Mouse (Mus musculus) gastrocnemius, postnatal 14 days (tissue): ENCODE results near the gene Fam57b. TPM values are rescaled to one million over a fixed set of nuclear protein-coding genes. Genes with fewer than 3 reads are reported as not detected.

ENCODE experiments used
- DNase-seq: peaks from one replicate; pipeline ENCODE4 v3.0.0; 2021; ENCODE audit warnings: mixed read lengths
- intact Hi-C: fragments of 180-260 bp; cut with DNase I; formaldehyde crosslinking; loops from one replicate; pipeline ENCODE4 v1.15.1; 2025; ENCODE audit warnings: low total_unique reads
- long read RNA-seq, 2 experiments: library from polyadenylated mRNA; stranded (forward); transcript quantifications; one replicate each; pipeline ENCODE4 v2.0.0; 2021
- total RNA-seq, 2 experiments: library from RNA; stranded (reverse); gene quantifications; 2 replicates each; pipeline ENCODE4 v1.2.3; 2021

Gene Fam57b
- 10 to 100 TPM; 12.5 to 14.2 TPM for total RNA-seq
- long read RNA-seq, experiment 1, partial matches to known transcripts = 0 of 5 reads
- long read RNA-seq, experiment 1, other reads (novel, unspliced or antisense) = 5 of 5 reads
- long read RNA-seq, experiment 2, partial matches to known transcripts = 4 of 17 reads
- long read RNA-seq, experiment 2, other reads (novel, unspliced or antisense) = 11 of 17 reads

GRCm38 (mm10) chr7:126797411-126798126 is at the start of gene Fam57b:
TSS of gene Fam57b (plus strand) at chr7:126797668.
- DNase-seq = no peak

GRCm38 (mm10) chr7:126748824-126749223 is 48.6 kb upstream of the Fam57b start:
- DNase-seq = no peak
- intact Hi-C loops = no loop called here

More at GRCm38 (mm10) chr7:126797411-126798126, at the start of gene Fam57b:
- intact Hi-C loops = no loop called here

GRCm38 (mm10) chr7:126749582-126750343 is 47.7 kb upstream of the Fam57b start:
- no peak for DNase-seq
- intact Hi-C loops = no loop called here

- peak; percentile 80 for DNase-seq
- intact Hi-C loops = no loop called here
Measured at GRCm38 (mm10) chr7:126754866-126755265, 42.6 kb upstream of the Fam57b start.

- intact Hi-C loops = no loop called here
- no peak for DNase-seq
Measured at GRCm38 (mm10) chr7:126758539-126758938, 38.9 kb upstream of the Fam57b start.

- DNase-seq = peak; percentile 90
- intact Hi-C loops = no loop called here
Measured at GRCm38 (mm10) chr7:126759050-126759671, 38.3 kb upstream of the Fam57b start, which contains the start of gene Mapk3. TSS of gene Mapk3 (plus strand) at chr7:126759601.

- DNase-seq = no peak
- intact Hi-C loops = no loop called here
Measured at GRCm38 (mm10) chr7:126759672-126760390, 37.6 kb upstream of the Fam57b start.

- intact Hi-C loops = no loop called here
- DNase-seq = peak; percentile 79
Measured at GRCm38 (mm10) chr7:126760391-126760802, 37.1 kb upstream of the Fam57b start.

- DNase-seq = no peak
- intact Hi-C loops = no loop called here
Measured at GRCm38 (mm10) chr7:126760956-126761355, 36.5 kb upstream of the Fam57b start.

GRCm38 (mm10) chr7:126761529-126762067 is 35.9 kb upstream of the Fam57b start:
- no peak for DNase-seq
- intact Hi-C loops = no loop called here

- no peak for DNase-seq
- intact Hi-C loops = no loop called here
Measured at GRCm38 (mm10) chr7:126762471-126763008, 34.9 kb upstream of the Fam57b start.

- DNase-seq = no peak
- intact Hi-C loops = no loop called here
Measured at GRCm38 (mm10) chr7:126765540-126765939, 31.9 kb upstream of the Fam57b start.

- intact Hi-C loops = no loop called here
- no peak for DNase-seq
Measured at GRCm38 (mm10) chr7:126766201-126766600, 31.3 kb upstream of the Fam57b start, which contains the start of gene Gdpd3. TSS of gene Gdpd3 (plus strand) at chr7:126766334.

- DNase-seq = no peak
- intact Hi-C loops = no loop called here
Measured at GRCm38 (mm10) chr7:126767001-126767400, 30.5 kb upstream of the Fam57b start.

GRCm38 (mm10) chr7:126770784-126771183 is 26.7 kb upstream of the Fam57b start:
- no peak for DNase-seq
- intact Hi-C loops = no loop called here

GRCm38 (mm10) chr7:126773351-126773750 is 24.1 kb upstream of the Fam57b start:
- intact Hi-C loops = no loop called here
- no peak for DNase-seq

GRCm38 (mm10) chr7:126774463-126774862 is 23.0 kb upstream of the Fam57b start:
- intact Hi-C loops = no loop called here
- no peak for DNase-seq

GRCm38 (mm10) chr7:126775185-126775977 is 22.1 kb upstream of the Fam57b start:
- intact Hi-C loops = no loop called here
- DNase-seq = no peak
